Mouse (Mus musculus) MEL (cell line): Measurements from ENCODE around the gene Manba. TPM values are rescaled to one million over a fixed set of nuclear protein-coding genes. Genes with fewer than 3 reads are reported as not detected.
A peak's percentile ranks its signal among the peaks of the same experiment; 100 is the strongest.

Experiments used
- DNase-seq: peaks from one replicate; pipeline ENCODE4 v3.0.0; 2011; ENCODE audit warnings: low read depth, low spot score
- H3K27ac ChIP-seq: 2 replicates; pipeline ENCODE4 v1.5.1; 2012; ENCODE audit warnings: low read depth, mild to moderate bottlenecking, control low read depth, low read length, moderate library complexity; ENCODE audit not compliant: control insufficient read depth
- H3K27me3 ChIP-seq, 2 experiments: fragments of 150-350 bp in 1 of 2; sonication (generic) in 1 of 2; 2 replicates each; pipeline ENCODE4 v1.6.1; 2012; ENCODE audit warnings: low read length in 2 of 2, mild to moderate bottlenecking in 2 of 2, improper control_type of control experiment in 1 of 2, moderate library complexity in 1 of 2; ENCODE audit not compliant: insufficient read depth in 2 of 2, control insufficient read depth in 1 of 2
- H3K36me3 ChIP-seq, 2 experiments: 2 replicates each; pipeline ENCODE4 v1.6.1; 2012 to 2014; ENCODE audit warnings: low read length in 2 of 2, improper control_type of control experiment in 1 of 2, inconsistent platforms in 1 of 2, mild to moderate bottlenecking in 1 of 2; ENCODE audit not compliant: insufficient read depth in 2 of 2, control insufficient read depth in 1 of 2
- H3K4me1 ChIP-seq, 2 experiments: fragments of 150-350 bp in 1 of 2; sonication (generic) in 1 of 2; 2 replicates each; pipeline ENCODE4 v1.6.1; 2012; ENCODE audit warnings: low read length in 2 of 2, improper control_type of control experiment in 1 of 2, mild to moderate bottlenecking in 1 of 2; ENCODE audit not compliant: insufficient read depth in 2 of 2, control insufficient read depth in 1 of 2
- H3K4me3 ChIP-seq, 2 experiments: fragments of 150-350 bp in 1 of 2; sonication (generic) in 1 of 2; 2 replicates each; pipeline ENCODE4 v1.5.1; 2012; ENCODE audit warnings: low read depth in 2 of 2, low read length in 2 of 2, mild to moderate bottlenecking in 2 of 2, moderate library complexity in 2 of 2, control low read depth in 1 of 2, improper control_type of control experiment in 1 of 2; ENCODE audit not compliant: control insufficient read depth in 1 of 2, insufficient read depth in 1 of 2
- H3K79me2 ChIP-seq: 2 replicates; pipeline ENCODE4 v1.6.1; 2012; ENCODE audit warnings: mild to moderate bottlenecking, low read length, moderate library complexity; ENCODE audit not compliant: control insufficient read depth, poor library complexity, insufficient read depth
- H3K9ac ChIP-seq: 2 replicates; pipeline ENCODE4 v1.6.1; 2012; ENCODE audit warnings: low read depth, mild to moderate bottlenecking, control low read depth, low read length, moderate library complexity; ENCODE audit not compliant: control insufficient read depth, poor library complexity, severe bottlenecking
- H3K9me3 ChIP-seq: fragments of 150-350 bp; sonication (generic); replicated peaks from 2 replicates; pipeline ENCODE4 v1.6.1; 2012; ENCODE audit warnings: mild to moderate bottlenecking, low read length, improper control_type of control experiment, moderate library complexity; ENCODE audit not compliant: insufficient read depth
- CHD1 ChIP-seq: IDR thresholded peaks from 2 replicates; pipeline ENCODE4 v1.6.1; 2012; ENCODE audit warnings: low read depth, mild to moderate bottlenecking, inconsistent platforms, low read length, improper control_type of control experiment
- CTCF ChIP-seq, 3 experiments: IDR thresholded peaks in 2 of 3; conservative IDR thresholded peaks in 1 of 3; 2 replicates each; pipeline ENCODE4 v1.5.1; 2011 to 2012; ENCODE audit warnings: low read length in 3 of 3, low read depth in 2 of 3, mild to moderate bottlenecking in 2 of 3, improper control_type of control experiment in 1 of 3, inconsistent platforms in 1 of 3, mixed read lengths in 1 of 3, moderate library complexity in 1 of 3; ENCODE audit not compliant: control insufficient read depth in 1 of 3, insufficient read depth in 1 of 3, poor library complexity in 1 of 3, severe bottlenecking in 1 of 3
- EP300 ChIP-seq, 2 experiments: IDR thresholded peaks; 2 replicates each; pipeline ENCODE4 v1.6.1; 2011; ENCODE audit warnings: improper control_type of control experiment in 2 of 2, low read length in 2 of 2, low read depth in 1 of 2, mild to moderate bottlenecking in 1 of 2
- ETS1 ChIP-seq: IDR thresholded peaks from 2 replicates; pipeline ENCODE4 v1.6.1; 2012; ENCODE audit warnings: low read depth, mild to moderate bottlenecking, inconsistent platforms, low read length, improper control_type of control experiment, moderate library complexity
- JUND ChIP-seq: IDR thresholded peaks from 2 replicates; pipeline ENCODE4 v1.6.1; 2011; ENCODE audit warnings: low read depth, mild to moderate bottlenecking, improper control_type of control experiment, low read length
- MAFK ChIP-seq: IDR thresholded peaks from 2 replicates; pipeline ENCODE4 v1.6.1; 2011; ENCODE audit warnings: low read depth, mild to moderate bottlenecking, low read length, improper control_type of control experiment, borderline replicate concordance
- MAX ChIP-seq: IDR thresholded peaks from 2 replicates; pipeline ENCODE4 v1.6.1; 2011; ENCODE audit warnings: low read length, improper control_type of control experiment
- MAZ ChIP-seq: IDR thresholded peaks from 2 replicates; pipeline ENCODE4 v1.6.1; 2012; ENCODE audit warnings: low read depth, mild to moderate bottlenecking, inconsistent platforms, low read length, improper control_type of control experiment
- POLR2AphosphoS2 ChIP-seq: IDR thresholded peaks from 2 replicates; pipeline ENCODE4 v1.6.1; 2011; ENCODE audit warnings: low read length, improper control_type of control experiment
- RAD21 ChIP-seq: IDR thresholded peaks from 2 replicates; pipeline ENCODE4 v1.6.1; 2011; ENCODE audit warnings: mild to moderate bottlenecking, low read depth, low read length, improper control_type of control experiment
- SIN3A ChIP-seq: IDR thresholded peaks from 2 replicates; pipeline ENCODE4 v1.6.1; 2012; ENCODE audit warnings: low read length, improper control_type of control experiment, inconsistent platforms
- SMC3 ChIP-seq: IDR thresholded peaks from 2 replicates; pipeline ENCODE4 v1.6.1; 2011; ENCODE audit warnings: low read depth, low read length, improper control_type of control experiment
- TCF12 ChIP-seq: IDR thresholded peaks from 2 replicates; pipeline ENCODE4 v1.6.1; 2014; ENCODE audit warnings: low read depth, mild to moderate bottlenecking, inconsistent platforms, low read length, improper control_type of control experiment, moderate library complexity
- UBTF ChIP-seq: IDR thresholded peaks from 2 replicates; pipeline ENCODE4 v1.6.1; 2012; ENCODE audit warnings: low read depth, mild to moderate bottlenecking, inconsistent platforms, low read length, improper control_type of control experiment, moderate library complexity, borderline replicate concordance; ENCODE audit not compliant: insufficient read depth
- ZC3H11A ChIP-seq: IDR thresholded peaks from 2 replicates; pipeline ENCODE4 v1.6.1; 2012; ENCODE audit warnings: low read depth, mild to moderate bottlenecking, inconsistent platforms, low read length, improper control_type of control experiment
- ZMIZ1 ChIP-seq: IDR thresholded peaks from 2 replicates; pipeline ENCODE4 v1.6.1; 2012; ENCODE audit warnings: low read depth, mild to moderate bottlenecking, inconsistent platforms, low read length, improper control_type of control experiment, moderate library complexity
- ZNF384 ChIP-seq: IDR thresholded peaks from 2 replicates; pipeline ENCODE4 v1.6.1; 2012; ENCODE audit warnings: low read depth, mild to moderate bottlenecking, inconsistent platforms, low read length, improper control_type of control experiment
- polyA plus RNA-seq, 2 experiments: library from polyadenylated mRNA; stranded (reverse) in 1 of 2; unstranded in 1 of 2; fragments of >175 nt in 1 of 2; fragments of >200 nt in 1 of 2; gene quantifications; 2 replicates each; pipeline versions ENCODE4 v1.2.1 to v1.2.4; 2012; ENCODE audit warnings: low replicate concordance in 2 of 2, low read depth in 1 of 2; ENCODE audit not compliant: insufficient read length in 2 of 2, insufficient read depth in 1 of 2, missing spikeins in 1 of 2
- total RNA-seq: library from RNA; depleted of rRNA; stranded (reverse); fragments of 300-350 nt; gene quantifications from 2 replicates; pipeline ENCODE4 v1.2.3, GENCODE M21; 2012

The Manba gene
- total and polyA plus RNA-seq, 3 experiments: 8.1 to 10.6 TPM; not detected in 1

- Histone ChIP-seq H3K9ac (no peak overlapping the region), H3K27me3 (no peaks in the 10 kb centered on the region), H3K4me3 (no peak overlapping the region), H3K9me3 (no peaks in the 10 kb centered on the region), H3K36me3 (peaks cover 11 to 18% of the 10 kb centered on the region in 2 experiments), H3K4me1 (0 out of 4 replicates have a peak, but pooled peaks cover 0 to 2% of the 10 kb centered on the region in 2 experiments), H3K79me2 (no peaks in the 10 kb centered on the region), H3K27ac (no peak overlapping the region)
- no peak for DNase-seq
- TF ChIP-seq MAX (no peak), POLR2AphosphoS2 (0 out of 2 replicates have a peak, but pooled peaks have one; percentile 4), MAZ (no peak), RAD21 (no peak)
Measured at GRCm38 (mm10) chr3:135468402-135468801, 17.0 kb upstream of the Manba start.

- Histone ChIP-seq H3K9me3 (no peaks in the 10 kb centered on the region), H3K27me3 (no peaks in the 10 kb centered on the region), H3K36me3 (peaks cover 5 to 18% of the 10 kb centered on the region in 2 experiments; a peak in 3 of 4 replicates), H3K4me1 (0 out of 4 replicates have a peak, but pooled peaks cover 0 to 2% of the 10 kb centered on the region in 2 experiments), H3K4me3 (no peak overlapping the region), H3K79me2 (no peaks in the 10 kb centered on the region), H3K27ac (no peak overlapping the region)
- TF ChIP-seq POLR2AphosphoS2 (peak; percentile 32; the same call in 1 of the 2 replicates), ZC3H11A (no peak), ZMIZ1 (0 out of 2 replicates have a peak, but pooled peaks have one; percentile 14)
- TF ChIP-seq, all 39 proteins: peak for 2
- no peak overlapping the region for H3K9ac ChIP-seq
- no peak for DNase-seq
Measured at GRCm38 (mm10) chr3:135469146-135469545, 16.3 kb upstream of the Manba start.

- Histone ChIP-seq H3K79me2 (no peaks in the 10 kb centered on the region), H3K27me3 (no peaks in the 10 kb centered on the region), H3K4me3 (no peak overlapping the region), H3K9ac (no peak overlapping the region), H3K36me3 (peaks cover 0 to 18% of the 10 kb centered on the region in 2 experiments; a peak in 3 of 4 replicates), H3K27ac (no peak overlapping the region), H3K4me1 (0 out of 4 replicates have a peak, but pooled peaks cover 0 to 2% of the 10 kb centered on the region in 2 experiments), H3K9me3 (no peaks in the 10 kb centered on the region)
- DNase-seq: peak; percentile 88
- no peak for TF ChIP-seq SIN3A
- TF ChIP-seq CHD1: no peak
- TF ChIP-seq EP300 (IDR thresholded peaks at IDR 0.05; ENCODE audit: low read depth in 1 of 2, low read length in 2 of 2): no peak
- no peak for TF ChIP-seq TCF12
- no peak for TF ChIP-seq CTCF (IDR thresholded peaks at IDR 0.05 in 2 of 3, conservative IDR thresholded peaks at IDR 0.05 in 1 of 3; ENCODE audit: control insufficient read depth in 1 of 3, insufficient read depth in 1 of 3, low read depth in 2 of 3, low read length in 3 of 3, poor library complexity in 1 of 3, severe bottlenecking in 1 of 3)
- TF ChIP-seq UBTF: no peak
- no peak for TF ChIP-seq ETS1
- TF ChIP-seq SMC3: no peak
- peak; percentile 81 for TF ChIP-seq JUND
- no peak for TF ChIP-seq ZNF384
- 0 out of 2 replicates have a peak, but pooled peaks have one; percentile 10 for TF ChIP-seq POLR2AphosphoS2
- TF ChIP-seq MAFK: no peak
Measured at GRCm38 (mm10) chr3:135469974-135470373, 15.4 kb upstream of the Manba start.
